Mouse (Mus musculus) liver, adult 2 months (tissue): ENCODE results near the gene Dnajc6.

Experiments used
- CTCF ChIP-seq: fragments of 200-500 bp; IDR thresholded peaks from 2 replicates; pipeline ENCODE4 v1.5.1; 2011; ENCODE audit warnings: low read depth, low read length, control low read depth
- POLR2A ChIP-seq: fragments of 200-500 bp; IDR thresholded peaks from 2 replicates; pipeline ENCODE4 v1.6.1; 2011; ENCODE audit warnings: low read length, control low read depth; ENCODE audit not compliant: insufficient read depth; ENCODE audit errors: extremely low read depth

GRCm38 (mm10) chr4:101505966-101506365 is 9.5 kb downstream of the Dnajc6 start:
- TF ChIP-seq CTCF, result no peak
- no peak for TF ChIP-seq POLR2A
